Mouse (Mus musculus) 416B (cell line): Measurements from ENCODE around the gene Fyttd1.
"Not testable (repeated sequence)": the region's sequence is repeated elsewhere in the genome, so short reads cannot be mapped to it uniquely, and the experiment has no call there.

Experiments used
- DNase-seq: peaks from one replicate; pipeline ENCODE4 v3.0.0; 2011; ENCODE audit warnings: low read depth

The Fyttd1 gene

GRCm38 (mm10) chr16:32878972-32879926, 1.9 kb downstream of the Fyttd1 start:
- no peak for DNase-seq

- DNase-seq, result no peak
Measured at GRCm38 (mm10) chr16:32881538-32881937, 4.2 kb downstream of the Fyttd1 start.

DNA sequence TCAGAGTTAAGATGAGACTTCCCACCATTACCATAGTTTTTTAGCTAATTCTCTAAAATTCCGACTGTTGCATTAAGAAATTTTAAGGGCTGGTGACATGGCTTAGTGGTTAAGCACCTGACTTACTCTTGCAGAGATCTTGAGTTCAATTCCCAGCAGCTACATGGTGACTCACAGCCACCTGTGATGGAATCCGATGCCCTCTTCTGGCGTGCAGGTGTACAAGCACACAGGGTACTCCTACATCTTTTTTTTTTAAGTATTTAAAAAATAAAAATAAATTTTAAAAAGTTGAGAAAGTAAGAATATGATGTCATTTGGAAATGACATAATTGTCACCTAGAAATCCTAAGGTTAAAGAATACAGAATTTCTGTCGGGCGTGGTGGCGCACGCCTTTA, 10.7 kb downstream of the Fyttd1 start:
- DNase-seq, result peak; percentile 63

DNA sequence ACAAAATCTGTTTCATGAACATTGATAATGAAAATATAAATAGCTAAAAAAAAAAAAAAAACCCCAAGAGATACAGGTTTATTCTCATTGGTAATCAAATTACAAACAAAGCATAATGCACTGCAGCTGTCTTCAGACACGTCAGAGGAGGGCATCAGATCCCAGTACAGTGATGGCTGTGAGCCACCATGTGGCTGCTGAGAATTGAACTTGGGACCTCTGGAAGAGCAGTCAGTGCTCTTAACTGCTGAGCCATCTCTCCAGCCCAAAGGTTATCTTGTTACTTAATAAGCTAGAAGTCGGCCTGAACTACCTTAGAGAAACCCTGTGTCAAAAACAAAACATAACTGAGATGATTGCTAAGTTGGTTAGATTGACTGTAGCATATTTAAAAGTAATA, 12.6 kb downstream of the Fyttd1 start:
- no peak for DNase-seq

GRCm38 (mm10) chr16:32896126-32896525, 18.8 kb downstream of the Fyttd1 start:
- DNase-seq, result no peak

- DNase-seq, result no peak
Measured at GRCm38 (mm10) chr16:32901360-32902050, 24.2 kb downstream of the Fyttd1 start.

- no peak for DNase-seq
Measured at GRCm38 (mm10) chr16:32902051-32902428, 24.7 kb downstream of the Fyttd1 start.

- no peak for DNase-seq
Measured at GRCm38 (mm10) chr16:32906186-32906585, 28.9 kb downstream of the Fyttd1 start.

DNA sequence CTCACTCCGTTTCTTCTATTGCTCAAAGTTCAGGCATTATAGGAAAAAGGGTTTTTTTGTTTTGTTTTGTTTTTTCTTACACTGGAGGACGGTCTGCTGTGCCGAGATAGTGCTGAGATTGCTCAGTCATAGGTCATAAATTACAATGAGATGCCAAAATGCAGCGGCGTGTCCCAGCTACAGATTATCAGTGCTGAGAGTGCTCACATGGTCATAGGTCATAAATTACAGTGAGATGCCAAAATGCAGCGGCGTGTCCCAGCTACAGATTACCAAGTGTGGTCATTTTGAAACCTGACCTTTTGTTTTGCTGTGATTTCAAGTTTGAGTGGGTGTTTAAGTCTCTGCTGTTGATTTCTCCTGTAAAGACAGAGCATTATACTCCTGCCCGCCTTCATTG, 29.4 kb downstream of the Fyttd1 start:
- no peak for DNase-seq

- no peak for DNase-seq
Measured at GRCm38 (mm10) chr16:32913212-32913611, 35.9 kb downstream of the Fyttd1 start.

DNA sequence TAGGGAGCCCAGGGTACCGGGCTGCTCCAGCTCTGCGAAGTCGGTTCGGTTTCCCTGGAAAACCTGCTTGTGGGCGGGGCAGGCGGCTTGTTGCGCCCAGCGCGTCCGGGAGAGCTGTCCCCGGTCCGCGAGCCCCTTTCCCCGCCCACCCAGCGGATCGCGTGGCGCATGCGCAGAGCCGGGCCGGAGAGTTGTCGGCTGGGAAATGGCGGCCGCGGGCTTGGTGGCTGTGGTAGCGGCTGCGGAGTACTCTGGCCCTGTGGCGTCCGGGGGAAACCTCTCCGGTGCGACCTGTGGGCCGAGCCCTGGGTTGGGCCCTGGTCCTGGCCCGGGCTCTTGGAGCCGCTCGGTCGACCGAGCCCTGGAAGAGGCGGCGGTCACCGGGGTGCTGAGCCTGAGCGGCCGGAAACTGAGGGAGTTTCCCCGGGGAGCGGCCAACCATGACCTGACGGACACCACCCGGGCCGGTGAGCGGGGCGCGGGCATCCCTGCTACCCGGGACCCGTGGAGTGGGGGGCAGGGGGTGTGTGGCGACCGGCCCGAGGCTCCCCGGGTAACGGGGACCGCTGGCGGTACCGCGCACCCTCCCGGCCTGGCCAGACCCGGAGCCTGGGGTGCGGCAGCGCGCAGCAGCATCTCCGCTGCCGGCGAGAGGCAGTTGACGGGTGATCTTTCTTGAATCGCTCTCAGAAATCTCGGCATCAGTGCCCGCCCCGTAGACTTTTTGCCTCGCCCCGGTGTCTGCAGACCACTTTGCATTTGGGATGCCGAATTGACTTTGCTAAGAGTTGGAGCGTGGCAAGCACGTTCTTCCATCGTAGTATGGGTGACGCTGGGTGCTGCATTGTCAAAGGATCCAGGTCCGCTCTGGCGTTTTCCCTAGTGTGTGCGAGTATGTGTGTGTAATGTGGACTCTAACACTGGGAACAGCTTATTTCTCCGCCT, 36.9 kb downstream of the Fyttd1 start, which contains the start of gene Lrch3:
TSS of gene Lrch3 (plus strand) at position 164 of the 945 bp plus-strand sequence.
- peak; percentile 85 for DNase-seq

GRCm38 (mm10) chr16:32915292-32916068, 38.2 kb downstream of the Fyttd1 start:
- DNase-seq, result peak; percentile 65

- DNase-seq, result not testable (repeated sequence)
Measured at GRCm38 (mm10) chr16:32926629-32927028, 49.3 kb downstream of the Fyttd1 start.

DNA sequence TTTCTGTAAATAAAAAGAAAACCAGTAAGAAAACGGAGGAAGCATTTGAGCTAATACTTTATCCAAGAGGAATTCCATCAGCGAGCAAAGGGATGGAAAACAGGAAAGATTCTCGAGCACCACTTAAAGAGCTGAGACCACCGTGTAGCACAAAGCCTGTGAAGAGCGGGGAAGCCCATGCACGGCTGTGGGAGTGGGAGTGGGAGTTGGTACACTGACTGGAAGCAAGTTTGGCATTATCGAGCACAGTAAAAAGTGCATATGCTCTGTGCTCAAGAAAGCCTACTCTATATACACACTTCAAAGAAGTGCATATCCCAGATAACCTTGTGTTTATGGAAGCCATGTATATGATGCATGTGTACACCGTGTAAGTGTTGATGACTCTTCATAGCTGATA, 49.7 kb downstream of the Fyttd1 start:
- no peak for DNase-seq

DNA sequence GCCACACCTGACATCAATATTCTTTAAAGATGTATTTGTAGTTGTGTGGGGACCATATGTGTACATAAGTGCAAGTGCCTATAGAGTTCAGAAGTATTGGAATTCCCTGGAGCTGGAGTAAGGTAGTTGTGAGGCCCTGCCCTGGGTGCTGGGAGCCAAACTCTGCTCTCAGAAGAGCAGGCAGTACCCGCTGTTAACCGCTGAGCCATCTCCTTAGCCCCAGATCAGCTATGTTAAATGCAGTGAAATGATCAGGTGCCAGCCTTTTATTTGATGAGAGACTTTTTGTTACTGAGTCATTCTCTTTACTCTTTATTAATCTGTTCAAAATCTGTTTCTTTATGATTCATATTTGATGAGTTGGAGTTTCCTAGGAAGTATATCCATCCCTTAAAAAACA, 52.6 kb downstream of the Fyttd1 start:
- peak; percentile 31 for DNase-seq

- no peak for DNase-seq
Measured at GRCm38 (mm10) chr16:32934470-32934869, 57.2 kb downstream of the Fyttd1 start.

- DNase-seq, result no peak
Measured at GRCm38 (mm10) chr16:32935088-32935487, 57.8 kb downstream of the Fyttd1 start.

DNA sequence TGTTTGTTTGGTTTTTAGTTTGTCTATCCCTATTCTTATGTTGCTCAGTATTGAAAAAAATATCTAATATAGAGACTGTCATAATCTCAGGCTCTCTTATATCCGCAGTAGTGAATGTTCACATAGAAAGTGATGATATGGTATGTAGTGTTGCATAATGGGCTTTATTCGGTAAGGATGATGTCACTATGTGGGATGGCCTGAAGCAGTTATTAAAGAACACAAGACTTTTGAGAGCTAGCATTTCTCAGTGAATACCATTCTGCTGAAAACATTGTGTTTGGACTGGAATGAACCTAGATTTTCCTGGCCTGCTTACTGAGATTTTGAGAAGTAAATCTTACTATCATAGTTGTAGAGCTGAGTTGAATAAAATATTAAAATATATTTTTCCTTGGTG, 60.1 kb downstream of the Fyttd1 start:
- no peak for DNase-seq

GRCm38 (mm10) chr16:32939301-32939700, 62.0 kb downstream of the Fyttd1 start:
- DNase-seq, result not testable (repeated sequence)

DNA sequence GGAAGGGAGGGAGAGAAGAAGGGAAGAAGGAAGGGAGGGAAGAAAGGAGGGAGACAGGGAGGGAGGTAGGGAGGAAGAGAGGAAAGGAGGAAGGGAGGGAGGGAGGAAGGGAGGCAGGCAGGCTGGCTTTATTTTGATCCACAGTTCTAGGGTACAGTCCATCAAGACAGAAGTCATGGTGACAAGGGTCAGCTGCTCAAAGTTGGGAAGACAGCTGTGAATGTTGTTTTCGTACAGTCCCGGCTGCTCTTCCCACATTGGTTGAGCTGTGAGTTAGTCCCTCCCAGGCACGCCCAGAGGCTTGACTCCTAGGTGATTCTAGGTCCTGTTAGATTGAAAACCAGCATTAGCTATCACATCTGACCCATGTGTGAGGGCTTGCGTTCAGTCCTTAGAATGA, 62.4 kb downstream of the Fyttd1 start:
- not testable (repeated sequence) for DNase-seq

- peak; percentile 60 for DNase-seq
Measured at GRCm38 (mm10) chr16:32941226-32941625, 63.9 kb downstream of the Fyttd1 start.
